Mouse (Mus musculus) limb, embryonic 14.5 days (tissue): ENCODE data around the gene Nbl1. TPM values are rescaled to one million over a fixed set of nuclear protein-coding genes. Genes with fewer than 3 reads are reported as not detected.
A peak's percentile ranks its signal among the peaks of the same experiment; 100 is the strongest.

Experiments
- ATAC-seq: fragments of 200-750 bp; cut with Nextera tagmentation; 2 replicates; pipeline ENCODE4 v1.8.0; 2017; ENCODE audit warnings: low read depth, moderate number of reproducible peaks, moderate TSS enrichment; ENCODE audit not compliant: low FRiP score
- DNase-seq: peaks from one replicate; pipeline ENCODE4 v3.0.0-alpha.2; 2015; ENCODE audit warnings: low spot score
- H3K27ac ChIP-seq: fragments of 300-500 bp; sonication (generic); replicated peaks from 2 replicates; pipeline ENCODE4 v1.5.1; 2014; ENCODE audit warnings: low read depth, mild to moderate bottlenecking, low read length, moderate library complexity, mixed read lengths
- H3K27me3 ChIP-seq: fragments of 300-500 bp; sonication (generic); 2 replicates; pipeline ENCODE4 v1.6.1; 2014; ENCODE audit warnings: low read length, mixed read lengths; ENCODE audit not compliant: control insufficient read depth, insufficient read depth
- H3K36me3 ChIP-seq: fragments of 300-500 bp; sonication (generic); 2 replicates; pipeline ENCODE4 v1.6.1; 2014; ENCODE audit warnings: mild to moderate bottlenecking, low read length, moderate library complexity, mixed read lengths; ENCODE audit not compliant: control insufficient read depth, insufficient read depth
- H3K4me1 ChIP-seq: fragments of 300-500 bp; sonication (generic); 2 replicates; pipeline ENCODE4 v1.6.1; 2014; ENCODE audit warnings: antibody characterized with exemption, low read length, mixed read lengths; ENCODE audit not compliant: control insufficient read depth, insufficient read depth
- H3K4me2 ChIP-seq: fragments of 300-500 bp; sonication (generic); replicated peaks from 2 replicates; pipeline ENCODE4 v1.6.1; 2014; ENCODE audit warnings: low read depth, mild to moderate bottlenecking, low read length, moderate library complexity; ENCODE audit not compliant: severe bottlenecking
- H3K4me3 ChIP-seq: fragments of 300-500 bp; sonication (generic); replicated peaks from 2 replicates; pipeline ENCODE4 v1.5.1; 2014; ENCODE audit warnings: low read length
- H3K9ac ChIP-seq: fragments of 300-500 bp; sonication (generic); 2 replicates; pipeline ENCODE4 v1.6.1; 2014; ENCODE audit warnings: mild to moderate bottlenecking, low read depth, low read length, moderate library complexity; ENCODE audit not compliant: severe bottlenecking
- H3K9me3 ChIP-seq: fragments of 300-500 bp; sonication (generic); 2 replicates; pipeline ENCODE4 v1.6.1; 2016; ENCODE audit warnings: low read length; ENCODE audit not compliant: control insufficient read depth
- POLR2A ChIP-seq: fragments of 200-500 bp; IDR thresholded peaks from 2 replicates; pipeline ENCODE4 v1.8.0; 2012; ENCODE audit warnings: inconsistent platforms, mild to moderate bottlenecking, moderate library complexity, borderline replicate concordance; ENCODE audit not compliant: insufficient read depth, insufficient read length; ENCODE audit errors: extremely low read depth
- WGBS: fragments of 180-500 bp; shearing (Covaris S2); extraction: QIAGEN DNeasy Blood & Tissue Kit; methylation state at CpG from one replicate; pipeline ENCODE4 v1.1.7; 2014; 5-methylcytosine and 5-hydroxymethylcytosine counted together
- polyA plus RNA-seq, 2 experiments: library from polyadenylated mRNA; depleted of rRNA in 1 of 2; stranded (reverse) in 1 of 2; unstranded in 1 of 2; fragments of >200 nt; fragmentation: Nextera tagmentation in 1 of 2; extraction: Ambion mirVana in 1 of 2; gene quantifications; 2 replicates each; pipeline versions ENCODE4 v1.2.1 to v1.2.3; 2012 to 2014

Nbl1 gene
- polyA plus RNA-seq, 2 experiments = 149 to 157 TPM

DNA sequence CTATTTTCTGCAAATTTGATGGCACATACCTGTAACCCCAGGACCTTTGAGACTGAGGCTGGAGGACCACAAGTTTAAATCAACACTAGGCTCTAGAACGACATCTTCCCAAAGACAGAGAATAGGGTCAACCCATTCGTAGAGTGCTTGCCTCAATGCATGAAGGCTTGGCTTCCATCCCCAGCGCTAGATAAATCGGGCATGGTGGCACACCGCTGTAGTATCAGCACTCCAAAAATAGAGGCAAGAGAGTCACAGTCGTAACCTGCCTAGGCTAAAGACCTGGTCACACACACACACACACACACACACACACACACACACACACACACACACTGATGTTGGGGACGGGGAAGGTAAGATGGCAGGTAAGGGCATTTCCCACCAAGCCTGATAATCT is 12.5 kb downstream of the Nbl1 start:
- H3K36me3 ChIP-seq = peaks cover 24% of the 10 kb centered on the region
- no peak for ATAC-seq
- H3K4me1 ChIP-seq = peaks cover 11% of the 10 kb centered on the region
- H3K9ac ChIP-seq = no peak overlapping the region
- H3K27me3 ChIP-seq = peaks cover 16% of the 10 kb centered on the region
- no peak overlapping the region for H3K4me3 ChIP-seq
- DNase-seq = no peak
- TF ChIP-seq POLR2A = no peak
- no peaks in the 10 kb centered on the region for H3K9me3 ChIP-seq
- H3K27ac ChIP-seq = no peak overlapping the region
- H3K4me2 ChIP-seq = no peak overlapping the region
- 90% methylated on average over 7 of the region's 7 CpGs for WGBS

GRCm38 (mm10) chr4:139079439-139079838 is 13.4 kb downstream of the Nbl1 start:
- Histone ChIP-seq H3K27me3 (peaks cover 24% of the 10 kb centered on the region), H3K9me3 (no peaks in the 10 kb centered on the region), H3K4me1 (peaks cover 14% of the 10 kb centered on the region), H3K9ac (no peak overlapping the region), H3K4me2 (no peak overlapping the region), H3K36me3 (peaks cover 16% of the 10 kb centered on the region), H3K4me3 (no peak overlapping the region), H3K27ac (no peak overlapping the region)
- DNase-seq = peak; percentile 47
- peak; percentile 38; the same call in 1 of the 2 replicates for ATAC-seq
- WGBS = 76% methylated on average over 11 of the region's 11 CpGs
- TF ChIP-seq POLR2A = no peak

GRCm38 (mm10) chr4:139078726-139079125 is 14.1 kb downstream of the Nbl1 start:
- Histone ChIP-seq H3K27ac (no peak overlapping the region), H3K27me3 (peaks cover 31% of the 10 kb centered on the region), H3K9ac (no peak overlapping the region), H3K4me1 (peaks cover 15% of the 10 kb centered on the region), H3K9me3 (no peaks in the 10 kb centered on the region), H3K4me3 (no peak overlapping the region), H3K4me2 (no peak overlapping the region), H3K36me3 (peaks cover 13% of the 10 kb centered on the region; the same call in 1 of the 2 replicates)
- no peak for TF ChIP-seq POLR2A
- WGBS = 10% methylated on average over 4 of the region's 4 CpGs
- DNase-seq (no peak), ATAC-seq (no peak)

- Histone ChIP-seq H3K9ac (no peak overlapping the region), H3K4me3 (no peak overlapping the region), H3K27ac (no peak overlapping the region), H3K9me3 (no peaks in the 10 kb centered on the region), H3K4me1 (peaks cover 12% of the 10 kb centered on the region), H3K36me3 (peaks cover 12% of the 10 kb centered on the region; the same call in 1 of the 2 replicates), H3K4me2 (no peak overlapping the region), H3K27me3 (peaks cover 35% of the 10 kb centered on the region)
- no peak for TF ChIP-seq POLR2A
- 21% methylated on average over 2 of the region's 2 CpGs for WGBS
- DNase-seq (peak; percentile 61), ATAC-seq (no peak)
These were observed 14.5 kb downstream of the Nbl1 start for GRCm38 (mm10) chr4:139078313-139078712.

GRCm38 (mm10) chr4:139075915-139076314 is 16.9 kb downstream of the Nbl1 start:
- peaks cover 41% of the 10 kb centered on the region for H3K27me3 ChIP-seq
- 15% methylated on average over 5 of the region's 5 CpGs for WGBS
- no peak for TF ChIP-seq POLR2A
- H3K4me2 ChIP-seq = peak overlapping the region; percentile 91; the same call in 1 of the 2 replicates
- no peaks in the 10 kb centered on the region for H3K9me3 ChIP-seq
- peaks cover 3% of the 10 kb centered on the region; the same call in 1 of the 2 replicates for H3K4me1 ChIP-seq
- no peaks in the 10 kb centered on the region for H3K36me3 ChIP-seq
- H3K4me3 ChIP-seq = peak overlapping the region; percentile 61
- H3K9ac ChIP-seq = no peak overlapping the region
- H3K27ac ChIP-seq = no peak overlapping the region
- no peak for ATAC-seq
- DNase-seq = no peak
